Mouse (Mus musculus) adrenal gland, postnatal 4 days (tissue): ENCODE results near the gene Krtap4-7. TPM values are rescaled to one million over a fixed set of nuclear protein-coding genes. Genes with fewer than 3 reads are reported as not detected.
"Not testable (repeated sequence)": the region's sequence is repeated elsewhere in the genome, so short reads cannot be mapped to it uniquely, and the experiment has no call there.

Experiments used
- DNase-seq, 2 experiments: peaks; one replicate each; pipeline ENCODE4 v3.0.0; 2021 to 2022; ENCODE audit warnings: low spot score in 2 of 2, mixed read lengths in 2 of 2
- long read RNA-seq, 2 experiments: library from polyadenylated mRNA; stranded (forward); transcript quantifications; one replicate each; pipeline ENCODE4 v2.0.0; 2021
- total RNA-seq, 2 experiments: library from RNA; stranded (reverse); gene quantifications; 2 replicates each; pipeline ENCODE4 v1.2.3; 2021

The Krtap4-7 gene
- total RNA-seq, result not detected
- long read RNA-seq, experiment 1, result 0 reads
- long read RNA-seq, experiment 2, result 0 reads

DNA sequence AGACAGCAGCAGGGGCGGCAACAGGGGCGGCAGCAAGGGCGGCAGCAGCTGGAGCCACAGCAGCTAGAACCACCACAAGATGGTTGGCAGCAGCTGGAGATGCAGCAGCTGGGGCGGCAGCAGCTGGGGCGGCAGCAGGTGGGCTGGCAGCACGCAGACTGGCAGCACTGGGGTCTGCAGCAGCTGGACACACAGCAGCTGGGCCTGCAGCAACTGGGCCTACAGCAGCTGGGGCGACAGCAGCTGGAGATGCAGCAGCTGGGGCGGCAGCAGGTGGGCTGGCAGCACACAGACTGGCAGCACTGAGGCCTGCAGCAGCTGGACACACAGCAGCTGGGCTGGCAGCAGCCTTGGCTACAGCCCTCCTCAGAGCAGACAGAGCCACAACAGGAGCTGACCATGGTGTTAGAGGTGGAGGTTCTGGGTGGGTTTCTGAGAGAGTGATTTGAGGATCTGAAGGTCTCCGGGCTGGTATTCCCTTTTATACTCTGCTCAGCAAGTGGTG is at the start of gene Krtap4-7:
Gene Krtap4-7 (minus strand): TSS at position 455 of the 505 bp plus-strand sequence.
- DNase-seq, result not testable (repeated sequence)

DNA sequence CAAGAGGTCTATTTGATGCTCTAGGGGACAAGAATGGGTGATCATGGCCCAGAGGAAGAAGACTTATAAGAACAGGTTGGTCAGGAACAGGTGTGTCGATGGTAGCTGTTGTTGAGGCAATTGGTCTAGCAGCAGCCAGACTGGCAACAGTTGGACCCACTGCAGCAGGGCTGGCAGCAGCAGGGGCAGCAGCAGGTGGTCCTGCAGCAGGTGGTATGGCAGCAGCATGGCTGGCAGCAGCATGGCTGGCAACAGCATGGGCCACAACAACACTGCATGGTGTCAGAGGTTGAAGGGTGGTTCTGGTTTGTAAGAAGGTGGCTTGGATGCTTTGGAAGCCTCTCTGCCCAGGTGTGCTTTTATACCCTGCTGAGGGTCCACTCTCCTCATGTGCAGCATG is 46.6 kb upstream of the Krtap4-7 start, which contains the start of gene Gm14190:
Gene Gm14190 (minus strand): TSS at position 278 of the 400 bp plus-strand sequence.
- no peak for DNase-seq

DNA sequence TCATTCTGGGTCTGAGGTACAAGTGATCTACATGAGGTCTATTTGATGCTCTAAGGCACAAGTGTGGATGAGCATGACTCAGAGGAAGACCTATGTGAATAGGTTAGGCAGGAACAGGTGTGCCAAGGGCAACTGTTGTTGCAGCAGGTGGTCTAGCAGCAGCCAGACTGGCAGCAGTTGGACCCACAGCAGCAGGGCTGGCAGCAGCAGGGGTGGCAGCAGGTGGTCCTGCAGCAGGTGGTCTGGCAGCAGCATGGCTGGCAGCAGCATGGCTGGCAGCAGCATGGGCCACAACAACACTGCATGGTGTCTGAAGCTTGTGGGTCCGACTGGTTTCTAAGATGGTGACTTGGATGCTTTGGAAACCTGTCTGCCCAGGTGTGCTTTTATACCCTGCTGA is 41.3 kb upstream of the Krtap4-7 start:
- not testable (repeated sequence) for DNase-seq

DNA sequence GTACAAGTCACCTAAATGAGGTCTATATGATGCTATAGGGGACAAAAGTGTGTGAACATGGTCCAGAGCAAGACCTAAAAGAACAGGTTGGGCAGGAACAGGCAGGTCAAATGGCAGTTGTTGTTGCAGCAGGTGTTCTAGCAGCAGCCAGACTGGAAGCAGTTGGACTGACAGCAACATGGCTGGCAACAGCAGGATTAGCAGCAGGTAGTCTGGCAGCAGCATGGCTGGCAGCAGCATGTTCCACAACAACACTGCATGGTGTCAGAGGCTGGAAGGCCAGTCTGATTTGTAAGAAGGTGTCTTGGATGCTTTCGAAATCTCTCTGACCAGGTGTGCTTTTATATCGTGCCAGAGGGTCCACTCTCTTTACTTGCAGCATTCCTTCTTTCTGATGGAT is 39.6 kb upstream of the Krtap4-7 start:
- no peak for DNase-seq

DNA sequence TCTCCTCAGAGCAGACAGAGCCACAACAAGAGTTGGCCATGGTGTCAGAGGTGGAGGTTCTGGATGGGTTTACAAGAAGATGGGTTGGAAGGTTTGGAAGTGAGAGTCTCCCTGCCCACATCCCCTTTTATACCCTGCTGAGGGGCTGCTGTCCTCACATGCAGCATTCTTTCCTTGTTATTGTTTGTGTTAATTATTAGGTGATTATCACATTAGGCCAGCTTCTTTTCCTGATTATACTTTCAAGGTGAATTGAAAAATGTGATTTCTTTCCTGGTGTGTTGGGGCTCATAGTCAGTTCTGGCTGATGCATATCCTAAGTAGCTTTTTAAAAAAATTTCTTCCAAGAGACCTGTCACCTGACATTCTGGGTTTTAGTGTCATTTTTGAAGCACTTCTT is 22.0 kb upstream of the Krtap4-7 start, which contains the start of gene Krtap4-6:
Gene Krtap4-6 (minus strand): TSS at position 101 of the 400 bp plus-strand sequence.
- no peak for DNase-seq

DNA sequence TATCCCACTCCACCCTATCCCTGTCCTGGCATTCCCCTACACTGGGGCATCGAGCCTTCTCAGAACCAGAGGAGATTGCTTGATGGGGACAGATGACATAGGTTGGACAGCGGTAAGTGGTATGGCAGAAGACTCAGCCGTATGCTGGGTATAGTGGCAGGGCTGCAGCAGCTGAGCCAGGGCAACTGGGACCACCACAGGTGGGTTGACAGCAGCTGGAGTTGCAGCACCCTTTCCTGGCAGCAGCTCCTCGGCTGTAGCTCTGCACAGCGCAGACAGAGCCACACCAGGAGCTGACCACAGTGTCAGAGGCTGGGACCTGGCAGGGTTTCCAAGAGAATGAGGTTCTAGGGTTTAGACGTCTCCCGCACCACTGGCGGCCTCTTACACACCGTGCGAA is 18.9 kb upstream of the Krtap4-7 start:
- DNase-seq, result no peak

DNA sequence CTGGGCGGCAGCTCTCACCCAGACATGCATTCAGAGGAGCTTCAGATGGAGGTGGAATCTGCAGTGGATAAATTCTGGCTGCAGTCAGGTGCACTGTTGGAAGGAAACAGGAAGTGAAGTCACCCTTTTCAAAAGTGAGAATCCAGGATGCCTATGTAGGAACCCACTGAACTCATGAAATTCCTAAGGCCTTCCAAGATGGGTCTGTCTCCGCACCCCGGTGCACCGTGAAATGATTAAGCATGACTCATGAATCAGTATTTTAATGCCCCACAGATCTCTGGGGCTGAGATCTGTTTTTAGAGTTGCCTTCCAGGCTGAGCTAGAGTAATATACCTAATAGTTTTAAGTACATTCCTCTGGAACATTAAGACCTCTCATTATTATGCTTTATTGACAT is 15.4 kb upstream of the Krtap4-7 start:
- DNase-seq, result no peak

GRCm38 (mm10) chr11:99658467-99659010 is 14.7 kb upstream of the Krtap4-7 start, which contains the start of gene Gm11563:
Gm11563 (minus strand) TSS chr11:99658960.
- not testable (repeated sequence) for DNase-seq

DNA sequence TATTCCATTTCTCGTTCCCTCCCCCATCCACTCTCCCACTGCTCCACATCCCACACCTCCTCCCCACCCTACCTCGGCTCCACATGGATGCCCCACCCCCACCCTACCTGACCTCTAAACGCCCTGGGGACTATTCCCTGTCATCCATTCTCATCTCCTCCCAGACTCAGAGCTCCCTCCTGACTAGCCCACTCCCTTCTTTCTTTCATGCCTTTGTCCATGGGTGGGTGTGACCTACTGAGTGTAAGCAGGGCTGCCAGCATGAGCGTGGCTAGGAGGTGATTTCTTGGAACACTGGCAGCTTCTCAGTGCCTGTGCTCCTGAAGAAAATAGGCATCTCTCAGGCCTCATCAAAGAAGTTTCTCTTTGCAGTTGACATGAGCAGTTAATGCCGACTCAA is 13.2 kb upstream of the Krtap4-7 start:
- no peak for DNase-seq

GRCm38 (mm10) chr11:99650136-99650535 is 6.2 kb upstream of the Krtap4-7 start, which contains the start of gene Gm11555:
Gm11555 (minus strand) TSS chr11:99650236.
- no peak for DNase-seq

GRCm38 (mm10) chr11:99646444-99646843 is 2.6 kb upstream of the Krtap4-7 start:
- no peak for DNase-seq

- no peak for DNase-seq
Observed at GRCm38 (mm10) chr11:99644351-99644750, 462 bp upstream of the Krtap4-7 start.

DNA sequence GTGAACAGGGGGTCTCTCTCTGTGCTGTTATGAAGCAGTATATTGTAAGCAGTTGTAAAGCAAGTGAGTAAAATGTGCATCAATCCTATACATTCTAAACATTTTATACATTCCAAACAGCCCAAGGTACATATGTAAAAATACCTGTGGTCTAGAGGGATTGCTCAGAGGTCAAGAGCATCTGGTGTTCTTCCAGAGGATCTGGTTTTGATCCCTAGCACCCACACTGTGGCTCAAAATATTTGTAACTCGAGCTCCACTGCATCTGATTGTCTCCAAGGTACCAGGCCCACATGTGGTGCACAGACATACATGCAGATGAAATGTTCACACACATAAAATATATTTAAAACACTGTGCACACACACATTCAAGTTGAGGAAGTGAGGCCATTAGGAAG is 3.0 kb downstream of the Krtap4-7 start:
- no peak for DNase-seq

DNA sequence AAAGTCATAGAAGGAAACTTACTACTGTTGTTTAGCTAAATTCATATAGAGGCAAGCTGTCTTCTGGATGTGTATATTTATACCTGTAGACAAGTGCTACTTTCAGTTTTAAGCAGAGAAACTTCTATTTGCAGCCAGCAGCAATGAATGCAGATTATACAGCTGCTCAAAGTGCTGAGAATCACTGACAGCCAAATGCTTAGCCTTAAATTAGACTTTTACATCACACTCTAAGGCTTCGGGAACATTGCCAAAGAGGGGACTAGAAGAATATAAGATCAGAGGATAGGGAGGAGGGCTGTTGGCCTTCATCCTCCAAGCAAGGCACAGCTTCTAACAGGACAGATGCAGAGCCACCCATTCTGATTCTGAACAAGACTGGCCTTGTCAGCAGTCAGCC is 6.8 kb downstream of the Krtap4-7 start:
- DNase-seq, result no peak

DNA sequence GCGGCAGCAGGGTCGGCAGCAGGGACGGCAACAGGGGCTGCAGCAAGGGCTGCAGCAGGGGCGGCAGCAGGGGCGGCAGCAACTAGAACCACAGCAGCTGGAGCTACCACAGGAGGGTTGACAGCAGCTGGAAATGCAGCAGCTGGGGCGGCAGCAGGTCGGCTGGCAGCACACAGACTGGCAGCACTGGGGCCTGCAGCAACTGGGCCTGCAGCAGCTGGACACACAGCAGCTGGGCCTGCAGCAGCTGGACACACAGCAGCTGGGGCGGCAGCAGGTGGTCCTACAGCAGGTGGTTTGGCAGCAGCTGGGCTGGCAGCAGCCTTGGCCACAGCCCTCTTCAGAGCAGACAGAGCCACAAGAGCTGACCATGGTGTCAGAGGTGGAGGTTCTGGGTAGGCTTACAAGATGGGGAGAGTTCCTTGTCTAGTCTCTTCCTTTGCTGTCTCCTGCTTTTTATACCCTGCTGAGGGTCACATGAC is 9.2 kb downstream of the Krtap4-7 start, which contains the start of gene Krtap4-2:
Gene Krtap4-2 (minus strand): TSS at position 432 of the 482 bp plus-strand sequence.
- DNase-seq, result no peak

- DNase-seq, result no peak
Observed at GRCm38 (mm10) chr11:99633293-99633692, 10.6 kb downstream of the Krtap4-7 start.

- DNase-seq, result no peak
Observed at GRCm38 (mm10) chr11:99630890-99631289, 13.0 kb downstream of the Krtap4-7 start.

GRCm38 (mm10) chr11:99628138-99628537 is 15.8 kb downstream of the Krtap4-7 start, which contains the start of gene Krtap4-1:
Krtap4-1 (minus strand) TSS chr11:99628238.
- no peak for DNase-seq

GRCm38 (mm10) chr11:99620335-99620734 is 23.6 kb downstream of the Krtap4-7 start, which contains the start of gene Gm11562:
Gm11562 (minus strand) TSS chr11:99620435.
- no peak for DNase-seq

- DNase-seq, result no peak
Observed at GRCm38 (mm10) chr11:99614796-99615363, 29.0 kb downstream of the Krtap4-7 start, which contains the start of gene Krtap2-4. Krtap2-4 (minus strand) TSS chr11:99614846.

DNA sequence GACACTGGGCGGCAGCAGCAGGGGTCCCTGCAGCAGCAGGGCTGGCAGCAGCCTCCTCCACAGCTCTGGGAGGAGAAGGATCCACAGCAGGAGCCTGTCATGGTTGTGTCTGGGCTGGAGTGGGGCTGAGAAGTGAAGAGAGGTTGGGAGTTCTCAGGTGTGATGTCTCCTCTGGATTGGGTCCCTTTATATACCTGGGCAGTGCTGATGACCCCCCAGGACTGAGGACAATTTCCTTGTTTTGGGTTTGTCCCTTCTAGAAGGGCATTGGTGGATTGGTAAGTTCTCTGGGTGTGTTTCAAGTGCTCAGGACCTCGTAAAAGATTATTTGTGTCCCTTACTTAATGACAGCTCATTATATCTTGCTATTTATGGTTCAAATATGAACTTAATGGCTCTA is 33.8 kb downstream of the Krtap4-7 start, which contains the start of gene Gm11937:
Gene Gm11937 (minus strand): TSS at position 101 of the 400 bp plus-strand sequence.
- DNase-seq, result not testable (repeated sequence)

DNA sequence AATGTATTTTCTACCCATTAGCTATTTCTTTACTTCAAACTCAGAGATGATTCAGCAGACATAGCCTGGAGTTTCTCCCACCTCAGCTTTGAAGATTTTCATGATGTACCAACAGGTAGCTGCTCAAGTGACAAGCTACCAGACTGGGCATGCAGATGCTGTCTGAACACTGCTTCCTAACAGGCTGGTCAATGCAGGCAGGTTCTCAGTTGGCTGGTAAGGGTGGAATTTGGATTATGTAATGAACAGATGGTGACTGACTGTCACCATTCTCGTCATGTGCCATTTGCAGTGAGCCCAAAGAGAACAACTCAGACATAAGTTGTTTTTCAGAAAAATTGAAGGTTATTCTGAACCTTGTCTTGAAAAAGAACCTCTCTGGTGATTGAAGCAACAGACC is 34.8 kb downstream of the Krtap4-7 start:
- DNase-seq, result no peak
